Mouse (Mus musculus): Measurements from ENCODE around the gene Nodal.

- TF ChIP-seq CTCF (IDR thresholded peaks at IDR 0.05; ENCODE audit: borderline replicate concordance, extremely low read depth, insufficient read depth, insufficient read length) (no peak), POLR2A (IDR thresholded peaks at IDR 0.05; ENCODE audit: borderline replicate concordance, extremely low read depth, insufficient read depth, insufficient read length, poor library complexity, severe bottlenecking) (no peak)
Observed at GRCm38 (mm10) chr10:61416561-61416960, 1.2 kb upstream of the Nodal start.

All from brain, embryonic 14.5 days (tissue).